Mouse (Mus musculus) thymus, postnatal 4 days (tissue): ENCODE results near the gene Arhgef11.

Experiments
- DNase-seq: peaks from one replicate; pipeline ENCODE4 v3.0.0; 2021

Arhgef11 gene

DNA sequence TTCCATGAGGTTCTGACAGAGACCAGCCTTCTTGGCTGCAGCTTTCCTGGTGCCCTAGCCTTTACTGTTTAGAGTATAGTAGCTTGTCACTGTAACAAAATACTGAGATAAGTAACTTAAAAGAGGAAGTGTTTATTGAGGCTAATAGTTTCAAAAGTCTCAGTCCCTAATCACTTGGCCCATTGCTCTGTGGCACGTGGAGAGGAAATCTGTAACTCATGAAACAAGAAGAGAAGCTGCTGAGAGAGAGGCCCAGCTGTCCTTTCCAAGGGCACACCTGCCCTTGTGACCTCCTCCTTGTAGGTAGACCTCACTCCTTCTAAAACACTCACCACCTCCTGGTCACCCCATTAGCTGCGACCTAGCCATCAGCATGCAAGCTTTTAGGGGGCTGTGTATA, 101.2 kb downstream of the Arhgef11 start:
- no peak for DNase-seq

DNA sequence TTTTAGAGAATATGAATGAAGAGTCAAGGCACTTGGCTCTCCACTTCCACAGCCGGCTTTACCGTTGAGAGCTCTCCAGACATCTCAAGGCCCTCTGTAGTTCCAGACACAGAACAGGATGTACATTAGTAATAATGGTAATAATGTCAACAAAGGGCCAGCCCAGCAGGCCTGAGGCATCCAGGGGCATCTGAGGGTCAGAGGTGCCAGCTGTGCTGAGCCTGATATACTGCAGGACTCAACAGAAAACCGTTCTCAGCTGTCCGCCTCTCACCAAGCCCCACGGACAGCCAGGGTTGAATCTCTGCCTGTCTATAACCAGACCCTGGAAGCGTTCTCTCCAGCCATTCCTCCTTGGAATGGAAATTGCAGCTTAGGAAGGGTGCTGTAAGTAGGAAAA, 107.2 kb downstream of the Arhgef11 start:
- no peak for DNase-seq

DNA sequence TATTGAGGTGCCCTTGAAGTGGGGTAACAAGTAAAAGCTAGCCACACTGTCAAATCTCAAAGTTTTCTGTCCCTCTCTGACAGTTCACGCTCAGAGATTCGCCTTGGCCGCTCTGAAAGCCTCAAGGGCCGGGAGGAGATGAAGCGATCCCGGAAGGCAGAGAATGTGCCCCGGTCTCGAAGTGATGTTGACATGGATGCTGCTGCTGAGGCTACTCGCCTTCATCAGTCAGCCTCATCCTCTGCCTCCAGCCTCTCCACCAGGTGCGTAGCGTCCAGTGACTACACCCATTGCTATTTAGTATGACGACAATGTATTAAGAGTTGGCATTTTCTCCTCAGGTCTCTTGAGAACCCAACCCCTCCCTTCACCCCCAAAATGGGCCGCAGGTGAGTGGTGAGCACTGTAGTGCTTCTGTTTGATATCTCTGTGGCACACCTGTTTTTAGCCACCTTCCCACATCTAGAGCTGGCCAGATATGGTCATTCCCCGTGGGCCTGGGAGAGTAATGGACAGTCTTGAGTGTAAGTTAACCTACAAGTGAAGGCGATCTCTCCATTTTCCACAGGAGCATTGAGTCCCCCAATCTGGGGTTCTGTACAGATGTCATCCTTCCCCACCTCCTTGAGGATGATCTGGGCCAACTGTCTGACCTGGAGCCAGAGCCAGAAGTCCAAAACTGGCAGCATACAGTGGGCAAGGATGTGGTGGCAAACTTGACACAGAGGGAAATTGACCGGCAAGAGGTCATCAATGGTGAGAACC, 108.2 kb downstream of the Arhgef11 start:
- no peak for DNase-seq

DNA sequence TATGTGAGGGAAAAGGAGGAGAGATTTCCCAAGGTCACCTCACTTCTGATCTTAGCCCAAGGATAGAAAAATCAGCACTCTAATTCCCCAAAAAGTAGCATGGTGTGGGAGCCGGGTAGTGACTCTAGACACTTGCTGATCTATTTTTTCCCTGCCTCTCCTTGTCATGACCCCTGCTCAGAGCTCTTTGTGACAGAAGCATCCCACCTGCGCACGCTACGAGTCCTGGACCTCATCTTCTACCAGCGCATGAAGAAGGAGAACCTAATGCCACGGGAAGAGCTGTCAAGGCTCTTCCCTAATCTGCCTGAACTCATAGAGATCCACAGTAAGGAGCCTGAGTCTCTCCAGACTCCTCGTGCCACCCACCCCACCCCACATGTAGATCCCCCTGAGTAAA, 108.8 kb downstream of the Arhgef11 start:
- DNase-seq = no peak

DNA sequence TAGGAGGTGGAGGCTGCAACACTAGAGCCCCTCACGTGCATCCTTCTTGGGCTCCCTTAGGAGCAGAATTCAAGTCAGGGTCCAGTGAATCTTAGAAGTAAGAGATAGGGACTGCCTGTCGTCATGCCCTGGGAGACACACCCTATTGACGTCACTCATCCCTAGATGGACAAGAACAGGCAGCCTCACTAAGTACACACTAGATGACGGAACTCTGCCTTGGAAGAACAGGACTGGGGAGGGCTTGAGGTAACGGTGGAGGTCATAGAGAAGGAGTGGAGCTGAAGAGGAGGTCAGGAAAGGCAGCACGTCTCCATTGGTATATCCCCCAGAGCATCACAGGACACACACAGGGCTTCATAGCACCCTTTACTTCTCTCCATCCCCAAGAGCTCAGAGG, 111.3 kb downstream of the Arhgef11 start:
- no peak for DNase-seq

DNA sequence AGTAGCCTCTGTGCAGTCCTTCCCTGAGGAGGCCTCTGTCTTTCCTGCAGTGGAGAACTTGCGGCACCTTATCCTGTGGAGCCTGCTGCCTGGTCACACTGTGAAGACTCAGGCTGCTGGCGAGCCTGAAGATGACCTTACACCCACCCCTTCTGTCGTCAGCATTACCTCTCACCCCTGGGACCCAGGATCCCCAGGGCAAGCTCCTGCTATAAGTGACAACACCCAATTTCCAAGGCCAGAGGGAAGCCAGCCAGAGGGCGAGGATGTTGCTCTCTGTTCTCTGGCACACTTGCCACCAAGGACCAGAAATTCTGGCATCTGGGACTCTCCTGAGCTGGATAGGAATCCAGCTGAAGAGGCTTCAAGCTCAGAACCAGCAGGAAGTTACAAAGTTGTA, 115.7 kb downstream of the Arhgef11 start:
- no peak for DNase-seq

DNA sequence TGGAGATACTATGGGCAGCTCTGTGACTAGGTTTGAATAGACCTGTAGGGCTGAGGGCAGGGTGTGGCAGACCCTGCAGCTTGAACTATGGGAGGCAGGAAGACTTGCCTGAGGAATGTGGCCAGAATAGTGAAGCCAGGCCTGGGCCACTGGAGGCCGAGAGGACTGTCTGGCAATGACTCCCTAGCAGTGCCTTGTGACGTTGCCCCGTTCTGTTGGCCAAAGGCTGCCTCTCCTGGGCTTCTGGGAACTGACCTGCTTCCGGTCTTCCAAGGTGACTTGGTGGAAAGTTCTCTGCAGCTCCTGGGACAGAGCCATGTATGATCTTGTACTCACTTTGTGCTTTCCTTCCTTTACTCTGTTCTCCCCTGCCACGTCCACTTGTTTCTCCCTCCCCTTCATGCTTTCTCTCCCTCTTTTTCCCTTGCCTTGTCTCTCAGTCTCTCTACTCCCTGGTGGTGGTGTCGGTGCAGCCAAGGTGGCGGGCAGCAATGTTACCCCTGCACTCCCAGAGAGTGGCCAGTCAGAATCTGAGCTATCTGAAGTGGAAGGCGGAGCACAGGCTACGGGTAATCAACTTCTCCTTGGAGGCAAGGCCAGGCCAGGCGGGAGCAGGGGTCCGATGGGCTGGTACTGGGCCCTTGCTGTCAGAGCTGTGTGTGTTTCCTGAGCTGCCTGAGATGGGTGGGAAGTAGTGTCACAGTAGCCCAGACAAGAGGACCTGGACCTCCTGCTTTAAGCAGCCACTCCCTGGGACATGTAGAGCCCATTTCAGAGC, 116.8 kb downstream of the Arhgef11 start:
- no peak for DNase-seq

DNA sequence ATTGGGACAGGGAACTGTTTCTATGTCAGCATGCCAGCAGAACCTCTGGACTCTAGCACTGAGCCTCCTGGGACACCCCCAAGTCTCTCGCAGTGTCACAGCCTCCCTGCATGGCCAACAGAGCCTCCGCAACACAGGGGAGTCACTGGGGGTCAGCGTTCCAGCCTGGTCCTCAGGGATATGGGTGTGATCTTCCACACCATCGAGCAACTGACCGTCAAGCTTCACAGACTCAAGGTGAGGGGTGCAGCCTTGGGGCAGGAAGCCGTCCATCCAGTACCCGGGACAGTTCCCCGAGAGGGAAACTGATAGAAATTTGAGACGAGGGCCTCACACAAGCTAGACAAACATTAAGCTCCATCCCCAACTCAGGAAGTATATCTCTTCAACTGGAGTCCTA, 118.0 kb downstream of the Arhgef11 start:
- no peak for DNase-seq

DNA sequence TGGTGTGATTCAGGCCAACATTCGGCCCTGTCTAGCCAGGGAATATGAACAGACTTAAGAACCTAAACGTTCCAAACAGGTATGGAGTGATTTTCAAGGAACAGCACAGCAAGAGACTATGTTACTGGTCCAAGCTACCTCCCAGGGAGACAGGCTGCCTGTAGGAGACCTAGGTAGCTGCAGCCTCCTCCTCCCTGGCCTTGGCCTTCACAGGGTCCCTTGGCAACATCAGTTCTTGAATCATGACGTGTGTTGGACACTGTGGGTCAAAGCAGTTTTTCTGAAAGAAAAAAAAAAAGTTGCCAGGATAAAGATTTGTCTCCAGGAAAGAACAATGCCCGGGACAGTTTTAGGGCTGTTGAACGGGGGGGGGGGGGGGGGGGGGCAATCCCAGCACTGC, 121.5 kb downstream of the Arhgef11 start:
- DNase-seq = no peak

DNA sequence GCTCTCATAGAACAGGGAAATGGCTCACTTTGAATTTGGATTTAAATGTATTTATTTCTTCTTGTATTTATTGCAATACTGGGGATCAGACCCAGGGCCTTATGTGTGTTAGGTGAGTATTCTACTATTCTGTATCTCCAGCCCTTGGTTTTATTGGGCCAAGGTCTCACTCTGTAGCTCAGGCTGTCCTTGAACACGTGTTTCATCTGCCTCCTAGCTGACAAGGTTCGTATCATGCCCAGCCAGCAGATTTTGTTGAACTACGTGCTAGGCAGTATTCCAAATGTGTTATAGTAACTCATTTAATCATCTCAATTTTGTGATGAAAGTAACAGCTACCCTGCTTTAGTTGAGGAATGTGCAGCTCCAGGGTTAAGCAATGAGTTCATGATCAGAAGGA, 124.7 kb downstream of the Arhgef11 start:
- DNase-seq = no peak

DNA sequence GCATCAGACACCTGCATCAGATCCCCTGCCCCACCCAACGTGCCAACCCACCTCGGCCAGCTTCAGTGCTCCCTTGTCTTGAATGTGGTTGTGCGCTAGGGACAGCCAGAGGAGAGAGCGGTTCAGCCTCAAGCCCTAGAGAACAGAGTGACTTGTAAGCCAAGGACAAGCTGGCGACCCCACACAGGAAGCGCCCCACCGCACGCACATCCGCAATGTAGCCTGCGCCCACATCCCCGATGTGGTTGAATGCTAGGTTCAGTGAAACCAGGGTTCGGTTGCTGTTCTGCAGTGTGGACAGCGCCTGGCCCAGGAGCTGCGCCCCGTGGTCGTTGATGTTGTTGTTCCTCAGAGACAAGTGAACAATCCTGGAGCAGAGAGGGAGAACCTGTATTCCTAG, 125.4 kb downstream of the Arhgef11 start:
- peak; percentile 73 for DNase-seq

DNA sequence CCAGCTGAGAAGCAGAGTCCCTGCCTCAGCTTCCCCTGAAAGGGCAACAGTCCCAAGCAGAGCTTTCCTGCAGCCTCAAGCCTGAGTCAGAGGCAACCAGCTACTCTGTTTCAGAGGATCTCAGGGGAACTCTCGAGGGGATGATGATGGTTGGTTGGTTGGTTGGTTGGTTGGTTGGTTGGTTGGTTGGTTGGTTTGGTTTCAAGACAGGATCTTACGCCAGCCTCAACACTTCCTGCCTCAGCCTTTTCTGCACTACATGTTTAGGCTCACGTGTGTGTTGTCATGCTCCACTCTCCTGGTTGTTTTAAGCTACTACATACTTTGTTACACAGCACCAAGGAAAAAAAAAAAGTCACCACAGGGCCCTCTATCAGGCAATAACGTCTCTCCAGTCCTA, 126.6 kb downstream of the Arhgef11 start:
- DNase-seq = no peak

DNA sequence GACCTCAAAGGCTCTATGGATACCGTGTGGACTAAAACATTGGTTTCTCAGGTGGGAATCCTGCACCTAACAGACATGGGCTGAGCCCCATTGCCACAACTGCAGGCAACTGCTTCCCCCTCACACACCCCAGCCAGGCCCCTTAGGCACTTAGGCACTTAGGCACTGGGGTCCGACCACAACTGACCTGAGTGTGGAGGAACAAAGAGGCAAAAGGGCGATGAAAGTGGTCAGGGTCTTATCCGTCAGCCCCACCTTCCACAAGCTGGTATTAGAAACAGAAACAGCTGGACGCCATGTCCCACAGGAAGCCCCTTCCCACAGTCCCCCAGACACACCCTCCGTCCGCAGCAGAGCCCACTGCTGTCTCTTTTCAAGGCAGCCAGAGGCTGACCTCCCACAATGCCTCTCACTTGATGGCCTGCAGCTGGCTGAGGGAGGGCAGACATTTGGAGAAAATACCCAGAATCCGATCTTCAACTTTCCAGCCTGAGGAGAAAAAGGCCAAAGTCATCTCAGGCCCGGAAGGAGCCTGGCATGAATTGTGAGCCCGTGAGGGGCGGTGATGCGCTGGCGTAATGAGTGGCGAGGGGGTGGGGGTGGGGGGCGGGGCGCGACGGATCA, 127.8 kb downstream of the Arhgef11 start:
- no peak for DNase-seq

DNA sequence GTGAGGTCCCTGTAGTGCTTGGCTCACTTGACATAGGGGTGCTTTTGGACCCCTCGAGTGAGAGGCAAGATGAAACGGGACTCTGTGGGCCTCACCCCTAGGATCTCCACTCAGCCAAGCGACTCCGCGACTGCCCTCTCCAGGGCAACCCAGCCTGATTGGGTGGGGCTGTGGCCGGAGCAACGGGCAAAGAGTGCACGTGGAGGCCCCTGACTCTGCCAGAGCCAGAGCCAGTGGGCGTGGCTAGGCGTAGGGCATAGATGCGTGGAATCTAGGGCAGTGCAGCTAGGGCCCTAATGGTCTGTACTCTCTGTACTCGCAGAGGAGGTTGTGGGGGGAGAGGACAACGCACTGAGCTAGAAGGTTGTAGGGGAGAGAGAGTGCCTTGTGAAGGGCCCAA, 131.1 kb downstream of the Arhgef11 start, which contains the start of gene Lrrc71:
Gene Lrrc71, minus strand, starts transcription at position 195 of the 400 bp plus-strand sequence.
- DNase-seq = no peak

DNA sequence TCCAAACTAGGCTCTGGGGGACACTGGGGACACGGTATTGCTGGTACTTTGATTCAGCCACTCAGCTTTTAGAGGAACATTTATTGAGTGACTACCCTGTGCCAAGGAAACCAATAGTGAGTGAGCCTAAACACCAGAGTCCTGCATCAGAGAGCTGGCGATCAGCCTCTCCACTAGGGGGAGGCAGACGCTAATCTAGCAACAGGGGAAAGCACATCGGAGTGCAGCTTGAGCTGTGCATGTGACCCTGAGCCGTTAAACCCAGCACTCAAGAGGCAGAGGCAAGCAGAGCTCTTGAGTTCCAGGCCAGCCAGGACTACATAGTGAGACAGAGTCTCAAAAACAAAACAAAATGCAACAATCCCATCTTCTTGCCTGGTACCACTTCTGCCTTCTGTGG, 131.7 kb downstream of the Arhgef11 start:
- peak; percentile 77 for DNase-seq

DNA sequence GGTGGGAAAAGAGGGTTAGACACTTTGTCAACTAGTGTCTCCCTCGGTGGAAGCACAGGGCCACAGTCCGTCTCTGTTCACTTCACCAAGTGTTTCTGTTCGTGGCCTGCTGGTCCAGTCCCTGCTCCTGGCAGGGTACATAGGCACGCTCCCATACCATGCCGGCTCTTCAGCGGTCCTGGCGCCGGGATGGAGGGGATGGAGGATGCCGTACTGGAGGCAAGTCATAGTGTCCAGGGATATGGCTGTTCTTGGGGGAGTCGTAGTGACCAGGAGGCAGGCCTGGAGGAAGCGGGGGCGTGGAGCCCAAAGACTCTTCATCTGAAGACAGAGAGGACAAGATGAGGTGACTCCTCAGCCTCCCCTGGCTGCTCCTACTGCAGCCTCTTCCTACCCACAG, 132.6 kb downstream of the Arhgef11 start:
- no peak for DNase-seq

DNA sequence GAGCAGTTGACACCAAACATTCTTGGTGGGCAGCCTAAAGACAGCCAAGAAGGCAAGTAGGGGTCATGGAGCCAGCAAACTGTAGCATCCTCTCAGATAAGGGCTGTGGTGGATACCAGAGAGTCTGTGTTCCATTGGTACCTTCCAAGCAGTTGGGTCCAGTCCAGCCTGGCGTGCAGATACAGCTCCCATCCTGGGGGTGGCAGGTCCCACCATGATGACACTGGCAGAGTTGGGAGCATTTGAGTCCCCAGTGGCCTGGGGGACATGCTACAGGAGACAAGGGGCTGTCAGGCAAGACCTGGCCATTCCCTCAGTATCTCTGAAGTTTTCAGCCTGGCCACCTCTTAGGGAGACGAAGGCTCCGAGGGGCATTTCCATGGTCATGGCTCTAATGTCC, 135.2 kb downstream of the Arhgef11 start:
- no peak for DNase-seq

DNA sequence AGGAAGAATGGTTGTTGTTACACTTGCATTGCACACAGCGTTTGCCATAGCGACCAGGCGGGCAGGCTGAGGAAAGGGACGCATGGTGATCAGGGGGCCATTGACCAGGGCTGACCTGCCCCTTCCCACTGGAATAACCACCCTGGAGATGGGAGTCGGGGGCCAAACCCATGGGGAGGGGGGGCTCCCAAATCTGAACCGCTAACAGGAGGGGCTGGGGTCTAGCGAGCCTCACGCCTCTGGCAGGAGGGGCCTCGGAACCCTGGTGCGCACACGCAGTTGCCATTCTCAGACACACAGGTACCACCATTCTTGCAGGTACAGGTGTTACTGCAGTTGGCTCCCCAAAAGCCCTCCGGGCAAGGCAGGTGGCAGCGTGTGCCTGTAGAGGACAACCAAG, 136.5 kb downstream of the Arhgef11 start:
- no peak for DNase-seq

DNA sequence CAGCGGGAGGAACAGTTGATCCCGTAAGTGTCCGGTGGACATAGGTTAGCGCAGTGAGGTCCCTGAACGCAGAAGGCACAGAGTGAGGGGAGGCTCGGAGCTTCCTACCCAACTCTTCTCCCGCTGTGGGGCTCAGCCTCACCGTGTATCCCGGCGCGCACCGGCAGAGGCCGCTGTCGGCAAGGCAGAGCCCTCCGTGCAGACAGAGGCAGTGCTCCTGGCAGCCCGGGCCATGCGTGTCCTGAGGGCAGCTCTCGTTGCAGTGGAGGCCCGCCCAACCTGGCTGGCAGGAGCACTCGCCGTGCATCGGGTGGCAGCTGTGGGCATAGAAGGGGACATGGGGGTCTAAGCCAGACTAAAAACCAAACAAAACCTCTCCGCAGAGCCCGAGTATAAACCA, 138.6 kb downstream of the Arhgef11 start:
- DNase-seq = peak; percentile 95

DNA sequence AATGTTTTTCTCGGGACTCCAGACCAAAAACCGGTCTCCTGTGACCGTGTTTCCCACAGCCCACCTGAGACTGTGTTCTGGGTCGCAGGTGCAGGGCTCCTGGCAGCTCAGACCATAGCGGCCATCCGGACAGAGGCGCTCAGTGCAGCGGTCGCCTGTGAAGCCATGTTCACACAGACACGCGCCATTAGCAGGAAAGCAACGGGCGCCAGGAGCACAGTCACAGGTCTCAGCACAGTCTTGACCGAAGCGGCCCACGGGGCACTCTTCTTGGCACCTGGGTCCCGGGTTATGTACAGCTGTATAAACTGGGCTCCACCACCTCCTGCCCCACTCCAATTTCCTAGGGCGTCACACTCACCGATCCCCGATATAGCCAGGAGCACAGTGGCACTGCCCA, 139.1 kb downstream of the Arhgef11 start:
- no peak for DNase-seq

DNA sequence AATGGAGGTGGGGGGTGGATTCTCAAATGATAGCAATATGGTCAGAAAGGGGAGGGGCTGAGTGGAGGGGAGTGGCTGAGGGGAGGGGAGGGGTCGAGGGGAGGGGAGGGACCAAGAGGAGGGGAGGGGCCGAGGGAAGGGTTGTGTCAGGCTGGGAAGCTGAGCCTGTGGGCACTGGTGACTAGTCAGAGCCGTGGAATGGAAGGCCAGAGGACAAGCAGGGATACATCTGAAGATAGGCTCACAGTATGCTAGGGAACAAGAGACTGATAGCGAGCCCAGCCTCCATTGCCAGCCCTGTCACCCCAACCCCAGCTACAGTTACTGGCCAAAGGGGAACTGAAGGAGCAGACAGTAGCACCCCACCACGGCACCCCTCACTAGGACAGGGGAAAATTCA, 141.3 kb downstream of the Arhgef11 start:
- no peak for DNase-seq

DNA sequence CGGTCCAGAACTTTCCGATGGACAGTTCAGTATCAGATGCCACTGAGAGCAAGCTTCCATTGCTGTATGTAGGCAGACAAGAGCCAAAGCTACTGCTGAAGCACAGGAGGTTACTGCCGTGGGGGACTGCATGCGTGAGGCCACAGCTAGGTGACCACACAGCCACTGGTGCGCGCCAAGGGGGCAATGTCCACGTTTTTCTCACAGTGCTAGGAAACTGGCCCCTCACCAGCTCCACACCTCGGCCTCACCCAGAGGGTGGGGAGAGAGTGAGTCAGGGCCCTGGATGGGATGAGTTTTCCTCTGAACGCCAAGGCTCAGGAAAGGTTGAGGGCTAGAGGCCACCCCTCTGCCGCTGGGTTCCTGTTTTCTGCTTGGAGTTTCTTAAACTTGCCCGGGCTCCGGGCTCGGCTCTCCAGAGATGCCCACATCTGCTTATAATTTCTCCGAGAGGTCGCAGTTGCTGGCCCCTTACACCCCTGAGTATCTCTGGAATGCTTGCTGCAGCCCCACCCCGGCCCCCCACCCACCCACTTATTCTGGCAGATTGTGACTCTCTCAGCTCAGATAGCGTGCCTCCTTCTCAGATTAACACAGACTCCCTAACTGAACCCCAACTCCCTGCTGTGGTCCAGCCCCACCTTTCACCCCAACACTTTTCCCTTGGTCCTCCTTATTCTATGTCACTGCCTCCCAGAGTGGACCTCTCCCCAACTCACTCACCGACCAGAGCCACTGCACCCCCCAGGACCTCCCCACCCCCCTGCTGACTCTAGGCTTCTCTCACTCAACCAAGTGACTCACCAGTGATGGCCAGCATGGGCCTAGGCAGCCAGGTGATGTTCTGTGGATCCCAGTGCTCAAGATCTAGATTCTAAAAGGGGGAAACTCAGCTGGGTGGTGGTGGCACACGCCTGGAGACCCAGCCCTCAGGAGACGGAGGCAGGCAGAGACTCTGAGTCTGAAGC, 144.3 kb downstream of the Arhgef11 start:
- DNase-seq = no peak

DNA sequence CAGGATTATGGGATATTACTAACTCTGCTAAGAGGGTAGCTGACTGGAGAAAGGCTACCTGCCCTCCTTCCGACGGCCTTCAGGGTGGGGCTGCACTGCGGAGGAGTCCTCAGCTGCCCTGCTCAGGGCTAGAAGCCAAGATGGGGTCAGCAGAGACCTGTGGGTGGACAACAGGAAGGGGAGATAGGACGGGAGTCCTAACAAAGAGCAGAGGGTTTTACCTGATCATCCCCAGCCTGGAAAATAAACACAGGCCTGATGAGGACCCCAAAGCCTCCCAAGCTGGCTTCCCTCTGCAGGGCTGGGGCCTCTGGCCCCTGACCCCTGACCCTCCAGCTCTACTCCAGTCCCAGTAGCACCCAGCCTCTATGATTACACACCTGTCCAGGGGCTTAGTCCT, 145.8 kb downstream of the Arhgef11 start:
- no peak for DNase-seq
